Mouse (Mus musculus) hindbrain, embryonic 11.5 days (tissue): ENCODE results near the gene Tmem151a. TPM values are rescaled to one million over a fixed set of nuclear protein-coding genes. Genes with fewer than 3 reads are reported as not detected.

ENCODE experiments used
- ATAC-seq: fragments of 200-750 bp; cut with Nextera tagmentation; 2 replicates; pipeline ENCODE4 v1.8.0; 2017; ENCODE audit warnings: mild to moderate bottlenecking, moderate TSS enrichment, moderate library complexity; ENCODE audit not compliant: low FRiP score
- DNase-seq: peaks from one replicate; pipeline ENCODE4 v3.0.0-alpha.2; 2015; ENCODE audit warnings: low spot score
- H3K27ac ChIP-seq: fragments of 300-500 bp; sonication (generic); 2 replicates; pipeline ENCODE4 v1.5.1; 2014; ENCODE audit warnings: mild to moderate bottlenecking, low read depth, low read length
- H3K27me3 ChIP-seq: fragments of 300-500 bp; sonication (generic); 2 replicates; pipeline ENCODE4 v1.6.1; 2014; ENCODE audit warnings: mild to moderate bottlenecking, low read length, moderate library complexity, mixed read lengths; ENCODE audit not compliant: control insufficient read depth, insufficient read depth
- H3K36me3 ChIP-seq: fragments of 300-500 bp; sonication (generic); 2 replicates; pipeline ENCODE4 v1.6.1; 2014; ENCODE audit warnings: mild to moderate bottlenecking, low read length, moderate library complexity, mixed read lengths; ENCODE audit not compliant: control insufficient read depth, insufficient read depth
- H3K4me1 ChIP-seq: fragments of 300-500 bp; sonication (generic); replicated peaks from 2 replicates; pipeline ENCODE4 v1.6.1; 2014; ENCODE audit warnings: low read length, mixed read lengths; ENCODE audit not compliant: control insufficient read depth, insufficient read depth
- H3K4me2 ChIP-seq: fragments of 300-500 bp; sonication (generic); replicated peaks from 2 replicates; pipeline ENCODE4 v1.6.1; 2014; ENCODE audit warnings: mild to moderate bottlenecking, low read depth, low read length
- H3K4me3 ChIP-seq: fragments of 300-500 bp; sonication (generic); 2 replicates; pipeline ENCODE4 v1.5.1; 2014; ENCODE audit warnings: low read depth, low read length
- H3K9ac ChIP-seq: fragments of 300-500 bp; sonication (generic); 2 replicates; pipeline ENCODE4 v1.6.1; 2014; ENCODE audit warnings: low read depth, low read length
- H3K9me3 ChIP-seq: fragments of 300-500 bp; sonication (generic); 2 replicates; pipeline ENCODE4 v1.6.1; 2016; ENCODE audit warnings: low read length; ENCODE audit not compliant: control insufficient read depth
- WGBS: fragments of 180-500 bp; shearing (Covaris S2); extraction: QIAGEN DNeasy Blood & Tissue Kit; methylation state at CpG from one replicate; pipeline ENCODE4 v1.1.7; 2014; 5-methylcytosine and 5-hydroxymethylcytosine counted together
- polyA plus RNA-seq: library from polyadenylated mRNA; unstranded; fragments of >200 nt; fragmentation: Nextera tagmentation; extraction: Ambion mirVana; gene quantifications from 2 replicates; pipeline ENCODE4 v1.2.1, GENCODE M21; 2014

The Tmem151a gene
- polyA plus RNA-seq, 1 experiment from 2014 or later: 1.6 TPM

- no peaks in the 10 kb centered on the region for H3K9me3 ChIP-seq
- WGBS: 71% methylated on average over 4 of the region's 4 CpGs
- no peak overlapping the region for H3K4me3 ChIP-seq
- no peak overlapping the region for H3K9ac ChIP-seq
- ATAC-seq (no peak), DNase-seq (no peak)
- H3K27me3 ChIP-seq: no peaks in the 10 kb centered on the region
- no peak overlapping the region for H3K27ac ChIP-seq
- H3K4me1 ChIP-seq: peaks cover 3% of the 10 kb centered on the region; the same call in 1 of the 2 replicates
- no peaks in the 10 kb centered on the region for H3K36me3 ChIP-seq
- H3K4me2 ChIP-seq: no peak overlapping the region
These were observed 48.8 kb downstream of the Tmem151a start for GRCm38 (mm10) chr19:5036577-5036976.

- no peaks in the 10 kb centered on the region for H3K36me3 ChIP-seq
- no peaks in the 10 kb centered on the region for H3K27me3 ChIP-seq
- no peak overlapping the region for H3K27ac ChIP-seq
- H3K9me3 ChIP-seq: no peaks in the 10 kb centered on the region
- H3K4me3 ChIP-seq: no peak overlapping the region
- ATAC-seq (no peak), DNase-seq (no peak)
- 83% methylated on average over 3 of the region's 3 CpGs for whole genome bisulfite sequencing
- H3K9ac ChIP-seq: no peak overlapping the region
- H3K4me1 ChIP-seq: no peaks in the 10 kb centered on the region
- no peak overlapping the region for H3K4me2 ChIP-seq
These were observed 52.6 kb downstream of the Tmem151a start for GRCm38 (mm10) chr19:5032686-5033085.

GRCm38 (mm10) chr19:5026111-5026510, 59.2 kb downstream of the Tmem151a start:
- DNase-seq (no peak), ATAC-seq (no peak)
- no peak overlapping the region for H3K27ac ChIP-seq
- no peak overlapping the region for H3K4me2 ChIP-seq
- no peaks in the 10 kb centered on the region for H3K9me3 ChIP-seq
- H3K9ac ChIP-seq: no peak overlapping the region
- no peak overlapping the region for H3K4me3 ChIP-seq
- H3K27me3 ChIP-seq: no peaks in the 10 kb centered on the region
- WGBS: 90% methylated on average over 8 of the region's 8 CpGs
- no peaks in the 10 kb centered on the region for H3K36me3 ChIP-seq
- no peaks in the 10 kb centered on the region for H3K4me1 ChIP-seq

- H3K4me2 ChIP-seq: peak within 1 kb of the TSS; percentile 74
- H3K36me3 ChIP-seq: no peaks in the 10 kb centered on the region
- H3K9ac ChIP-seq: peak within 1 kb of the TSS; percentile 74
- DNase-seq (peak; percentile 93), ATAC-seq (peak; percentile 96)
- H3K4me1 ChIP-seq: no peaks in the 10 kb centered on the region
- no peaks in the 10 kb centered on the region for H3K9me3 ChIP-seq
- no peaks in the 10 kb centered on the region for H3K27me3 ChIP-seq
- H3K27ac ChIP-seq: peak within 1 kb of the TSS; percentile 80
- H3K4me3 ChIP-seq: peak within 1 kb of the TSS; percentile 53
- WGBS: under 1% methylated on average over 62 of the region's 62 CpGs
These were observed 61.5 kb downstream of the Tmem151a start, which contains the start of gene Slc29a2 for GRCm38 (mm10) chr19:5023621-5024479. TSS of gene Slc29a2 (plus strand) at chr19:5023860.

GRCm38 (mm10) chr19:5021416-5021815, 63.9 kb downstream of the Tmem151a start:
- no peak for ATAC-seq
- Histone ChIP-seq H3K4me2 (no peak overlapping the region), H3K9me3 (no peaks in the 10 kb centered on the region), H3K4me1 (no peaks in the 10 kb centered on the region), H3K9ac (no peak overlapping the region), H3K36me3 (no peaks in the 10 kb centered on the region), H3K4me3 (no peak overlapping the region), H3K27me3 (no peaks in the 10 kb centered on the region), H3K27ac (no peak overlapping the region)
- DNase-seq: no peak
- WGBS: 87% methylated on average over 2 of the region's 2 CpGs

Other genes with a start within 250 kb of the Tmem151a start
- 39.1 and 43.7 TPM in 2 replicates for gene Ccs, start 246.2 kb downstream of the Tmem151a start, polyA plus RNA-seq
- 0.33 and 0.34 TPM in 2 replicates for gene Ccdc87, start 246.2 kb downstream of the Tmem151a start, polyA plus RNA-seq
- 38.5 and 40.9 TPM in 2 replicates for gene Ctsf, start 230.4 kb downstream of the Tmem151a start, polyA plus RNA-seq
- 1.4 and 3.2 TPM in 2 replicates for gene Actn3, start 207.6 kb downstream of the Tmem151a start, polyA plus RNA-seq
- 14.1 and 16.3 TPM in 2 replicates for gene Zdhhc24, start 206.9 kb downstream of the Tmem151a start, polyA plus RNA-seq
- 8.1 and 11.6 TPM in 2 replicates for gene Bbs1, start 178.9 kb downstream of the Tmem151a start, polyA plus RNA-seq
- 125 and 155 TPM in 2 replicates for gene Dpp3, start 157.2 kb downstream of the Tmem151a start, polyA plus RNA-seq
- 1.7 and 3.0 TPM in 2 replicates for gene Peli3, start 142.4 kb downstream of the Tmem151a start, polyA plus RNA-seq
- 153 and 158 TPM in 2 replicates for gene Mrpl11, start 123.4 kb downstream of the Tmem151a start, polyA plus RNA-seq
- gene Npas4, start 95.2 kb downstream of the Tmem151a start, polyA plus RNA-seq: 0.06 and 0.07 TPM in 2 replicates
- 3.8 and 4.1 TPM in 2 replicates for gene Slc29a2, start 61.7 kb downstream of the Tmem151a start, polyA plus RNA-seq
- 35.4 and 45.2 TPM in 2 replicates for gene B4gat1, start 46.7 kb downstream of the Tmem151a start, polyA plus RNA-seq
- gene AC124502.3, start 46.6 kb downstream of the Tmem151a start, polyA plus RNA-seq: 0.73 and 2.3 TPM in 2 replicates
- gene Brms1, start 44.2 kb downstream of the Tmem151a start, polyA plus RNA-seq: 62.0 and 66.1 TPM in 2 replicates
- 0.80 and 1.7 TPM in 2 replicates for gene Rin1, start 35.0 kb downstream of the Tmem151a start, polyA plus RNA-seq
- 26.8 and 27.9 TPM in 2 replicates for gene Cd248, start 17.5 kb downstream of the Tmem151a start, polyA plus RNA-seq
- 75.6 and 81.3 TPM in 2 replicates for gene Yif1a, start 3.0 kb upstream of the Tmem151a start, polyA plus RNA-seq
- gene Cnih2, start 13.0 kb upstream of the Tmem151a start, polyA plus RNA-seq: 126 and 128 TPM in 2 replicates
- 217 and 230 TPM in 2 replicates for gene Rab1b, start 21.5 kb upstream of the Tmem151a start, polyA plus RNA-seq
- gene Klc2, start 33.0 kb upstream of the Tmem151a start, polyA plus RNA-seq: 34.6 and 36.5 TPM in 2 replicates
- 23.2 and 23.4 TPM in 2 replicates for gene Pacs1, start 187.6 kb upstream of the Tmem151a start, polyA plus RNA-seq
- 385 and 404 TPM in 2 replicates for gene Sf3b2, start 209.9 kb upstream of the Tmem151a start, polyA plus RNA-seq
- gene Gal3st3, start 212.8 kb upstream of the Tmem151a start, polyA plus RNA-seq: 14.0 and 14.6 TPM in 2 replicates